Comparison of ENCODE assay signal across 8 mouse cellular contexts in genomic region chr19:57274717-57275116, GRCm38 (mm10). TPM values are rescaled to one million over a fixed set of nuclear protein-coding genes. Genes with fewer than 3 reads are reported as not detected.
DNase-seq lines count a peak whose midpoint lies in the region; ATAC-seq and TF ChIP-seq lines count a peak whose summit lies in the region.

No protein-coding gene starts in this region.

- ATAC-seq in embryonic facial prominence, embryonic 12.5 days (ENCODE audit: insufficient number of reproducible peaks, insufficient read depth, low FRiP score, low TSS enrichment) = no peak
- ATAC-seq in lung, embryonic 16.5 days (ENCODE audit: low read depth) = peak; percentile 43; the same call in 1 of the 2 replicates

- peaks cover 29% of the 10 kb centered on the region for H3K4me1 ChIP-seq in embryonic facial prominence, embryonic 12.5 days
- H3K4me1 ChIP-seq in kidney, adult 2 months (ENCODE audit: control insufficient read depth, insufficient read depth, low read length) = peaks cover 37% of the 10 kb centered on the region
- H3K4me1 ChIP-seq in lung, embryonic 16.5 days (replicated peaks; ENCODE audit: control insufficient read depth, insufficient read depth, low read length) = peaks cover 29% of the 10 kb centered on the region

- intact Hi-C loops in left cerebral cortex, adult 2 months (cut with DNase I) = loop anchor here (1.0 to 2.0 kb wide), 3 partner anchors 32 to 76 kb away; no protein-coding TSS in a partner anchor
- intact Hi-C loops in left cerebral cortex, postnatal 4 days (cut with DNase I) = no loop called here
- intact Hi-C loops in gastrocnemius, postnatal 36 days (cut with DNase I) = no loop called here

- whole genome bisulfite sequencing in embryonic facial prominence, embryonic 12.5 days = 25% methylated on average over 6 of the region's 6 CpGs
- 20% methylated on average over 6 of the region's 6 CpGs for WGBS in kidney, adult 2 months
- WGBS in lung, embryonic 16.5 days = 28% methylated on average over 6 of the region's 6 CpGs

- no peak for DNase-seq in left cerebral cortex, adult 2 months (ENCODE audit: extremely low spot score in 1 of 2, low spot score in 2 of 2)
- no peak for DNase-seq in left cerebral cortex, postnatal 4 days
- peak; percentile 95 for DNase-seq in kidney, adult 2 months
- no peak for DNase-seq in gastrocnemius, postnatal 36 days
- DNase-seq in layer of hippocampus, adult 18-20 months (ENCODE audit: low spot score in 2 of 2) = no peak
- DNase-seq in testis, postnatal 14 days (ENCODE audit: low spot score) = no peak

- H3K9ac ChIP-seq in embryonic facial prominence, embryonic 12.5 days = no peak overlapping the region
- H3K9ac ChIP-seq in lung, embryonic 16.5 days (ENCODE audit: low read length) = no peak overlapping the region

- peak overlapping the region; percentile 32 for H3K4me2 ChIP-seq in embryonic facial prominence, embryonic 12.5 days (replicated peaks)
- H3K4me2 ChIP-seq in lung, embryonic 16.5 days (ENCODE audit: low read depth, low read length) = peak overlapping the region; percentile 51

- H3K27ac ChIP-seq in left cerebral cortex, adult 2 months = peak overlapping the region; percentile 70
- H3K27ac ChIP-seq in embryonic facial prominence, embryonic 12.5 days = no peak overlapping the region
- peak overlapping the region; percentile 100 for H3K27ac ChIP-seq in kidney, adult 2 months (ENCODE audit: insufficient read depth, low read depth, low read length)
- peak overlapping the region; percentile 59 for H3K27ac ChIP-seq in lung, embryonic 16.5 days (ENCODE audit: low read length)

- no peak for TF ChIP-seq POLR2A in kidney, adult 2 months (IDR thresholded peaks at IDR 0.05; ENCODE audit: low read depth, low read length)

- H3K27me3 ChIP-seq in embryonic facial prominence, embryonic 12.5 days = 0 out of 2 replicates have a peak, but pooled peaks cover 6% of the 10 kb centered on the region
- no peaks in the 10 kb centered on the region for H3K27me3 ChIP-seq in kidney, adult 2 months (replicated peaks; ENCODE audit: control insufficient read depth, insufficient read depth, low read length)
- H3K27me3 ChIP-seq in lung, embryonic 16.5 days (ENCODE audit: control insufficient read depth, insufficient read depth, low read depth, low read length) = no peaks in the 10 kb centered on the region; the same call in 1 of the 2 replicates

- H3K9me3 ChIP-seq in embryonic facial prominence, embryonic 12.5 days = no peaks in the 10 kb centered on the region
- H3K9me3 ChIP-seq in lung, embryonic 16.5 days (ENCODE audit: control insufficient read depth, low read length) = no peaks in the 10 kb centered on the region

- H3K4me3 ChIP-seq in left cerebral cortex, adult 2 months = peak overlapping the region; percentile 20; the same call in 1 of the 2 replicates
- no peak overlapping the region for H3K4me3 ChIP-seq in embryonic facial prominence, embryonic 12.5 days
- peak overlapping the region; percentile 50 for H3K4me3 ChIP-seq in kidney, adult 2 months (ENCODE audit: insufficient read depth, low read depth, low read length)
- H3K4me3 ChIP-seq in lung, embryonic 16.5 days (ENCODE audit: low read length) = peak overlapping the region; percentile 30

- no peak for TF ChIP-seq CTCF in left cerebral cortex, adult 2 months (IDR thresholded peaks at IDR 0.05)
- no peak for TF ChIP-seq CTCF in kidney, adult 2 months (conservative IDR thresholded peaks at IDR 0.05; ENCODE audit: insufficient read depth, insufficient read length, low read depth, low read length)

- no peaks in the 10 kb centered on the region for H3K36me3 ChIP-seq in embryonic facial prominence, embryonic 12.5 days
- no peaks in the 10 kb centered on the region for H3K36me3 ChIP-seq in kidney, adult 2 months (ENCODE audit: control insufficient read depth, insufficient read depth, low read length)
- H3K36me3 ChIP-seq in lung, embryonic 16.5 days (ENCODE audit: control insufficient read depth, insufficient read depth, low read length) = no peaks in the 10 kb centered on the region

RNA-seq across cellular contexts. Expression of gene Ablim1, which starts 40.0 kb away (rescaled TPM):
- 100 to 1,000 TPM; 118 to 124 TPM for total RNA-seq in left cerebral cortex, adult 2 months (2021)
- 100 to 1,000 TPM; 204 to 208 TPM for total RNA-seq in left cerebral cortex, postnatal 4 days (2021)
- 31.1 and 32.0 TPM in 2 replicates for polyA plus RNA-seq in embryonic facial prominence, embryonic 12.5 days (2016; fragmentation: Nextera tagmentation; extraction: Ambion mirVana)
- polyA plus RNA-seq in kidney, adult 2 months (2012; rRNA removed) = 34.7 and 38.3 TPM in 2 replicates
- 53.3 and 54.5 TPM in 2 replicates for polyA plus RNA-seq in lung, embryonic 16.5 days (2015; fragmentation: Nextera tagmentation; extraction: Ambion mirVana)
- 10 to 100 TPM; 36.3 to 52.0 TPM for total RNA-seq in gastrocnemius, postnatal 36 days (2021)
- 10 to 100 TPM; 73.4 to 75.7 TPM for total RNA-seq in layer of hippocampus, adult 18-20 months (2021)
